In genomic region chr19:36082606-36083261, GRCm38 (mm10) we compare ENCODE assay signal across 8 mouse cellular contexts. TPM values are rescaled to one million over a fixed set of nuclear protein-coding genes. Genes with fewer than 3 reads are reported as not detected.
DNase-seq lines count a peak whose midpoint lies in the region; ATAC-seq and TF ChIP-seq lines count a peak whose summit lies in the region.

No protein-coding gene starts in this region.

- peak; percentile 35 for DNase-seq in adrenal gland, adult 2 months
- DNase-seq in adrenal gland, postnatal 25 days: no peak
- peak; percentile 71 for DNase-seq in MEL-GATA-1-ER (ENCODE audit: extremely low read depth, low read depth)
- DNase-seq in heart, embryonic 10.5 days (ENCODE audit: low spot score): no peak
- DNase-seq in lung, embryonic 14.5 days: peak; percentile 91
- peak; percentile 22 for DNase-seq in retina, adult 2 months (ENCODE audit: low read depth, low spot score)

- peak overlapping the region; percentile 90 for H3K9ac ChIP-seq in kidney, embryonic 16.5 days (replicated peaks; ENCODE audit: low read length)
- no peak overlapping the region for H3K9ac ChIP-seq in lung, embryonic 14.5 days

- no peaks in the 10 kb centered on the region for H3K27me3 ChIP-seq in heart, embryonic 10.5 days (ENCODE audit: insufficient read depth, poor library complexity, severe bottlenecking)
- 0 out of 2 replicates have a peak, but pooled peaks cover 2% of the 10 kb centered on the region for H3K27me3 ChIP-seq in kidney, embryonic 16.5 days (ENCODE audit: insufficient read depth, low read length)
- no peaks in the 10 kb centered on the region for H3K27me3 ChIP-seq in lung, embryonic 14.5 days (ENCODE audit: insufficient read depth, low read length)

- peak overlapping the region; percentile 88 for H3K27ac ChIP-seq in heart, embryonic 10.5 days
- peak overlapping the region; percentile 64; the same call in 1 of the 2 replicates for H3K27ac ChIP-seq in kidney, embryonic 16.5 days (ENCODE audit: low read length)
- no peak overlapping the region; the same call in 1 of the 2 replicates for H3K27ac ChIP-seq in lung, embryonic 14.5 days (ENCODE audit: low read depth)

- TF ChIP-seq CTCF in lung, embryonic 14.5 days (IDR thresholded peaks at IDR 0.05; ENCODE audit: low read depth): peak; percentile 78

- H3K36me3 ChIP-seq in heart, embryonic 10.5 days: no peaks in the 10 kb centered on the region; the same call in 1 of the 2 replicates
- H3K36me3 ChIP-seq in kidney, embryonic 16.5 days (ENCODE audit: insufficient read depth, low read length): no peaks in the 10 kb centered on the region
- H3K36me3 ChIP-seq in lung, embryonic 14.5 days (ENCODE audit: insufficient read depth): peaks cover 7% of the 10 kb centered on the region; the same call in 1 of the 2 replicates

- peak overlapping the region; percentile 94 for H3K4me3 ChIP-seq in heart, embryonic 10.5 days
- H3K4me3 ChIP-seq in kidney, embryonic 16.5 days (ENCODE audit: low read length): peak overlapping the region; percentile 92
- peak overlapping the region; percentile 83; the same call in 1 of the 2 replicates for H3K4me3 ChIP-seq in lung, embryonic 14.5 days (ENCODE audit: low read depth, low read length)

- peaks cover 8% of the 10 kb centered on the region for H3K4me1 ChIP-seq in heart, embryonic 10.5 days
- peaks cover 10% of the 10 kb centered on the region for H3K4me1 ChIP-seq in kidney, embryonic 16.5 days (ENCODE audit: insufficient read depth, low read length)
- peaks cover 6% of the 10 kb centered on the region; the same call in 1 of the 2 replicates for H3K4me1 ChIP-seq in lung, embryonic 14.5 days (ENCODE audit: insufficient read depth)

- H3K4me2 ChIP-seq in kidney, embryonic 16.5 days (replicated peaks; ENCODE audit: low read depth, low read length): peak overlapping the region; percentile 77
- H3K4me2 ChIP-seq in lung, embryonic 14.5 days: peak overlapping the region; percentile 70

- WGBS in heart, embryonic 10.5 days: 46% methylated on average over 7 of the region's 7 CpGs
- WGBS in kidney, embryonic 16.5 days: 49% methylated on average over 7 of the region's 7 CpGs
- WGBS in lung, embryonic 14.5 days: 47% methylated on average over 7 of the region's 7 CpGs

- H3K9me3 ChIP-seq in heart, embryonic 10.5 days: no peaks in the 10 kb centered on the region
- H3K9me3 ChIP-seq in kidney, embryonic 16.5 days (ENCODE audit: low read length): no peaks in the 10 kb centered on the region
- no peaks in the 10 kb centered on the region for H3K9me3 ChIP-seq in lung, embryonic 14.5 days (ENCODE audit: low read depth, low read length)

- ATAC-seq in common myeloid progenitor, adult 5-6 weeks (replicated peaks; ENCODE audit: low read depth, poor library complexity, severe bottlenecking): peak; percentile 87
- peak; percentile 87; the same call in 1 of the 2 replicates for ATAC-seq in kidney, embryonic 16.5 days (ENCODE audit: low FRiP score, low TSS enrichment)
- ATAC-seq in lung, embryonic 14.5 days (ENCODE audit: insufficient read depth): peak; percentile 82

RNA-seq across cellular contexts. Expression of gene Rpp30, which starts 0.8 kb away (rescaled TPM):
- total RNA-seq in adrenal gland, adult 2 months (2021): 10 to 100 TPM; 18.8 to 19.0 TPM
- polyA plus RNA-seq in adrenal gland, adult 2 months (2012; rRNA removed): 0.36 TPM in 2 replicates
- 16.0 and 17.6 TPM in 2 replicates for total RNA-seq in adrenal gland, postnatal 25 days (2021)
- total RNA-seq in common myeloid progenitor, adult 5-6 weeks (2017): 41.8 and 47.7 TPM in 2 replicates
- polyA plus RNA-seq in heart, embryonic 10.5 days (2016; fragmentation: Nextera tagmentation; extraction: Ambion mirVana): 61.1 and 72.2 TPM in 2 replicates
- 63.4 and 67.9 TPM in 2 replicates for polyA plus RNA-seq in kidney, embryonic 16.5 days (2015; fragmentation: Nextera tagmentation; extraction: Ambion mirVana)
- polyA plus RNA-seq in lung, embryonic 14.5 days (2014; fragmentation: Nextera tagmentation; extraction: Ambion mirVana): 87.3 and 88.6 TPM in 2 replicates

RNA-seq across cellular contexts. Expression of gene Htr7, which starts 25.4 kb away (rescaled TPM):
- not detected for total RNA-seq in adrenal gland, adult 2 months (2021)
- 0.09 and 0.29 TPM in 2 replicates for polyA plus RNA-seq in adrenal gland, adult 2 months (2012; rRNA removed)
- total RNA-seq in adrenal gland, postnatal 25 days (2021): not detected in 2 replicates
- not detected in 2 replicates for total RNA-seq in common myeloid progenitor, adult 5-6 weeks (2017)
- polyA plus RNA-seq in heart, embryonic 10.5 days (2016; fragmentation: Nextera tagmentation; extraction: Ambion mirVana): not detected in 2 replicates
- 0.05 and 0.08 TPM in 2 replicates for polyA plus RNA-seq in kidney, embryonic 16.5 days (2015; fragmentation: Nextera tagmentation; extraction: Ambion mirVana)
- polyA plus RNA-seq in lung, embryonic 14.5 days (2014; fragmentation: Nextera tagmentation; extraction: Ambion mirVana): 0.12 TPM in 1 of 2 replicates, not detected in the other

RNA-seq across cellular contexts. Expression of gene Ankrd1, which starts 37.2 kb away (rescaled TPM):
- total RNA-seq in adrenal gland, adult 2 months (2021): not detected
- not detected in 2 replicates for polyA plus RNA-seq in adrenal gland, adult 2 months (2012; rRNA removed)
- total RNA-seq in adrenal gland, postnatal 25 days (2021): not detected in 2 replicates
- total RNA-seq in common myeloid progenitor, adult 5-6 weeks (2017): not detected in 2 replicates
- polyA plus RNA-seq in heart, embryonic 10.5 days (2016; fragmentation: Nextera tagmentation; extraction: Ambion mirVana): 212 and 390 TPM in 2 replicates
- polyA plus RNA-seq in kidney, embryonic 16.5 days (2015; fragmentation: Nextera tagmentation; extraction: Ambion mirVana): 0.40 and 0.47 TPM in 2 replicates
- polyA plus RNA-seq in lung, embryonic 14.5 days (2014; fragmentation: Nextera tagmentation; extraction: Ambion mirVana): 0.29 and 2.5 TPM in 2 replicates

Comparison
In these comparisons a context has a peak if more than half of its experiments do, and no peak if none do; other contexts are left out.
1. DNase-seq: peak in adrenal gland, adult 2 months (single experiment), MEL-GATA-1-ER (single experiment), lung, embryonic 14.5 days (single experiment) and retina, adult 2 months (single experiment); none in adrenal gland, postnatal 25 days (single experiment) and heart, embryonic 10.5 days (single experiment).
2. RNA of gene Rpp30, which starts 0.8 kb away (polyA plus RNA-seq): 87.3 to 88.6 TPM in lung, embryonic 14.5 days, 61.1 to 72.2 TPM in heart, embryonic 10.5 days and 63.4 to 67.9 TPM in kidney, embryonic 16.5 days; 0.36 TPM in adrenal gland, adult 2 months; every median in the first group is over 10 times any median in the second.
3. RNA of gene Ankrd1, which starts 37.2 kb away (polyA plus RNA-seq): 212 to 390 TPM in heart, embryonic 10.5 days; 0.40 to 0.47 TPM in kidney, embryonic 16.5 days, 0.29 to 2.5 TPM in lung, embryonic 14.5 days and not detected in adrenal gland, adult 2 months; every median in the first group is over 10 times any median in the second.
4. Peak in every context shown above with its lines, with median percentiles within 50 percentile points of each other: ATAC-seq and H3K4me3 ChIP-seq.